39 mouse cellular contexts compared by ENCODE assay signal in genomic region chr15:102934438-102934837, GRCm38 (mm10). TPM values are rescaled to one million over a fixed set of nuclear protein-coding genes. Genes with fewer than 3 reads are reported as not detected.
A peak's percentile ranks its signal among the peaks of the same experiment; 100 is the strongest.
DNase-seq lines count a peak whose midpoint lies in the region; ATAC-seq lines count a peak whose summit lies in the region.
"Had no signal": no experiment of that assay in that cellular context is flagged by ENCODE, and none has a peak within 500 bp of the region (broad histone marks: within the 10 kb centered on the region; RNA-seq: fewer than 3 reads in every experiment).

No protein-coding gene starts in this region.

- DNase-seq in neural tube, embryonic 11.5 days (ENCODE audit: low spot score) = no peak
- DNase-seq in neural tube, embryonic 10.5 days (ENCODE audit: extremely low spot score, low spot score) = no peak
- DNase-seq in layer of hippocampus, adult 9-10 months (ENCODE audit: low spot score) = no peak
- DNase-seq in left cerebral cortex, adult 18-20 months (ENCODE audit: low spot score in 2 of 2) = no peak
- DNase-seq: adrenal gland, adult 8-10 months; cerebellum, adult 11 months; cerebellum, adult 9-10 months; cerebellum, postnatal 36 days; gastrocnemius, postnatal 36 days; heart, adult 2 months; heart, postnatal 10 days; kidney, adult 9 months; kidney, postnatal 14 days; left cerebral cortex, postnatal 4 days; liver, postnatal 0 days; lung, postnatal 36 days; right cerebral cortex, postnatal 14 days had no signal

- no peak for ATAC-seq in neural tube, embryonic 11.5 days (ENCODE audit: insufficient read depth, low FRiP score, low TSS enrichment)
- no peak for ATAC-seq in limb, embryonic 13.5 days (ENCODE audit: low FRiP score, low read depth)
- no peak for ATAC-seq in neural tube, embryonic 13.5 days (ENCODE audit: low read depth)
- ATAC-seq in granulocyte monocyte progenitor cell, adult 5-6 weeks (replicated peaks; ENCODE audit: poor library complexity, severe bottlenecking) = no peak
- ATAC-seq: CD4-positive, CD25-positive, alpha-beta regulatory T cell, adult 4 months; forebrain, embryonic 14.5 days; intestine, postnatal 0 days; liver, embryonic 12.5 days; liver, postnatal 0 days; midbrain, embryonic 16.5 days had no signal

- no peaks in the 10 kb centered on the region for H3K36me3 ChIP-seq in neural tube, embryonic 11.5 days (ENCODE audit: control insufficient read depth, insufficient read depth, low read length)
- H3K36me3 ChIP-seq in limb, embryonic 13.5 days = no peaks in the 10 kb centered on the region
- H3K36me3 ChIP-seq in neural tube, embryonic 13.5 days = no peaks in the 10 kb centered on the region
- H3K36me3 ChIP-seq: heart, embryonic 13.5 days; liver, embryonic 12.5 days had no signal

- H3K4me2 ChIP-seq in neural tube, embryonic 11.5 days (ENCODE audit: low read depth) = no peak overlapping the region
- peak overlapping the region; percentile 43; the same call in 1 of the 2 replicates for H3K4me2 ChIP-seq in limb, embryonic 13.5 days (replicated peaks)
- H3K4me2 ChIP-seq in neural tube, embryonic 13.5 days = peak overlapping the region; percentile 32; the same call in 1 of the 2 replicates
- H3K4me2 ChIP-seq: hindbrain, embryonic 14.5 days; liver, embryonic 12.5 days; midbrain, embryonic 11.5 days had no signal

- no peak overlapping the region for H3K27ac ChIP-seq in neural tube, embryonic 11.5 days (ENCODE audit: low read depth, low read length)
- H3K27ac ChIP-seq in limb, embryonic 13.5 days = no peak overlapping the region
- no peak overlapping the region for H3K27ac ChIP-seq in neural tube, embryonic 13.5 days (replicated peaks)
- H3K27ac ChIP-seq: heart, adult 2 months; heart, embryonic 13.5 days; hindbrain, embryonic 14.5 days; liver, embryonic 12.5 days had no signal

- 1% methylated on average over 12 of the region's 12 CpGs for WGBS in neural tube, embryonic 11.5 days
- WGBS in limb, embryonic 13.5 days = 5% methylated on average over 12 of the region's 12 CpGs
- 1% methylated on average over 12 of the region's 12 CpGs for WGBS in neural tube, embryonic 13.5 days

- H3K27me3 ChIP-seq in neural tube, embryonic 11.5 days (ENCODE audit: control insufficient read depth, insufficient read depth, low read length) = peaks cover 100% of the 10 kb centered on the region
- H3K27me3 ChIP-seq in limb, embryonic 13.5 days = peaks cover 99% of the 10 kb centered on the region
- H3K27me3 ChIP-seq in neural tube, embryonic 13.5 days = peaks cover 100% of the 10 kb centered on the region

- no peaks in the 10 kb centered on the region for H3K9me3 ChIP-seq in neural tube, embryonic 11.5 days (ENCODE audit: control insufficient read depth, low read length)
- H3K9me3 ChIP-seq in limb, embryonic 13.5 days = no peaks in the 10 kb centered on the region
- no peaks in the 10 kb centered on the region for H3K9me3 ChIP-seq in neural tube, embryonic 13.5 days
- H3K9me3 ChIP-seq: heart, embryonic 13.5 days; liver, embryonic 12.5 days had no signal

- no peak overlapping the region for H3K4me3 ChIP-seq in neural tube, embryonic 11.5 days (ENCODE audit: low read depth, low read length)
- H3K4me3 ChIP-seq in limb, embryonic 13.5 days = peak overlapping the region; percentile 23; the same call in 1 of the 2 replicates
- H3K4me3 ChIP-seq in neural tube, embryonic 13.5 days = peak overlapping the region; percentile 25; the same call in 1 of the 2 replicates
- H3K4me3 ChIP-seq: heart, adult 2 months; liver, embryonic 12.5 days had no signal

- H3K4me1 ChIP-seq in neural tube, embryonic 11.5 days (ENCODE audit: control insufficient read depth, insufficient read depth, low read length) = no peaks in the 10 kb centered on the region
- peaks cover 11% of the 10 kb centered on the region; the same call in 1 of the 2 replicates for H3K4me1 ChIP-seq in limb, embryonic 13.5 days
- H3K4me1 ChIP-seq in neural tube, embryonic 13.5 days (replicated peaks) = peaks cover 6% of the 10 kb centered on the region
- H3K4me1 ChIP-seq: liver, embryonic 12.5 days had no signal

- peak overlapping the region; percentile 6; the same call in 1 of the 2 replicates for H3K9ac ChIP-seq in neural tube, embryonic 11.5 days (ENCODE audit: low read length)
- H3K9ac ChIP-seq in limb, embryonic 13.5 days = no peak overlapping the region
- H3K9ac ChIP-seq in neural tube, embryonic 13.5 days = peak overlapping the region; percentile 45; the same call in 1 of the 2 replicates
- H3K9ac ChIP-seq: heart, embryonic 13.5 days; hindbrain, embryonic 14.5 days; liver, embryonic 12.5 days; liver, postnatal 0 days had no signal

RNA-seq across cellular contexts. Expression of gene Hoxc12, which starts 2.1 kb away (rescaled TPM):
- polyA plus RNA-seq in neural tube, embryonic 11.5 days (2014; fragmentation: Nextera tagmentation; extraction: Ambion mirVana) = 3.0 and 4.6 TPM in 2 replicates
- polyA plus RNA-seq in limb, embryonic 13.5 days (2015; fragmentation: Nextera tagmentation; extraction: Ambion mirVana) = 2.8 and 3.1 TPM in 2 replicates
- 7.8 and 12.0 TPM in 2 replicates for polyA plus RNA-seq in neural tube, embryonic 13.5 days (2015; fragmentation: Nextera tagmentation; extraction: Ambion mirVana)
- total RNA-seq in left cerebral cortex, adult 18-20 months (2021) = not detected
- not detected in 2 replicates for total RNA-seq in granulocyte monocyte progenitor cell, adult 5-6 weeks (2014; fragmentation: Nextera tagmentation)
- not detected in 2 replicates for total RNA-seq in granulocyte monocyte progenitor cell, adult 5-6 weeks (2017)
- total RNA-seq: adrenal gland, adult 8-10 months; gastrocnemius, postnatal 36 days; heart, adult 2 months; heart, postnatal 10 days; hematopoietic stem cell, adult 5-6 weeks; layer of hippocampus, postnatal 14 days; left cerebral cortex, adult 8-10 months; left cerebral cortex, postnatal 4 days; megakaryocyte, adult 5-6 weeks had no signal
- polyA plus RNA-seq: CD4-positive, CD25-positive, alpha-beta regulatory T cell, adult 4 months; embryonic facial prominence, embryonic 14.5 days; forebrain, embryonic 14.5 days; heart, adult 2 months; heart, embryonic 13.5 days; hindbrain, embryonic 14.5 days; intestine, postnatal 0 days; liver, embryonic 12.5 days; liver, postnatal 0 days; lung, embryonic 16.5 days; midbrain, embryonic 11.5 days; midbrain, embryonic 16.5 days; small intestine, adult 2 months; stomach, embryonic 14.5 days; testis, adult 2 months; thymus, postnatal 0 days had no signal

RNA-seq across cellular contexts. Expression of gene Hoxc13, which starts 13.5 kb away (rescaled TPM):
- polyA plus RNA-seq in neural tube, embryonic 11.5 days (2014; fragmentation: Nextera tagmentation; extraction: Ambion mirVana) = 2.4 and 4.5 TPM in 2 replicates
- polyA plus RNA-seq in limb, embryonic 13.5 days (2015; fragmentation: Nextera tagmentation; extraction: Ambion mirVana) = 2.9 and 3.8 TPM in 2 replicates
- polyA plus RNA-seq in neural tube, embryonic 13.5 days (2015; fragmentation: Nextera tagmentation; extraction: Ambion mirVana) = 4.9 and 8.4 TPM in 2 replicates
- total RNA-seq in left cerebral cortex, adult 18-20 months (2021) = not detected
- total RNA-seq in granulocyte monocyte progenitor cell, adult 5-6 weeks (2014; fragmentation: Nextera tagmentation) = not detected in 2 replicates
- total RNA-seq in granulocyte monocyte progenitor cell, adult 5-6 weeks (2017) = not detected in 2 replicates
- total RNA-seq: adrenal gland, adult 8-10 months; gastrocnemius, postnatal 36 days; heart, adult 2 months; heart, postnatal 10 days; hematopoietic stem cell, adult 5-6 weeks; layer of hippocampus, postnatal 14 days; left cerebral cortex, adult 8-10 months; left cerebral cortex, postnatal 4 days; megakaryocyte, adult 5-6 weeks had no signal
- polyA plus RNA-seq: CD4-positive, CD25-positive, alpha-beta regulatory T cell, adult 4 months; forebrain, embryonic 14.5 days; heart, adult 2 months; hindbrain, embryonic 14.5 days; intestine, postnatal 0 days; liver, embryonic 12.5 days; liver, postnatal 0 days; lung, embryonic 16.5 days; midbrain, embryonic 16.5 days; small intestine, adult 2 months; stomach, embryonic 14.5 days; testis, adult 2 months had no signal

RNA-seq across cellular contexts. Expression of gene Hoxc11, which starts 19.8 kb away (rescaled TPM):
- 1.9 and 2.0 TPM in 2 replicates for polyA plus RNA-seq in neural tube, embryonic 11.5 days (2014; fragmentation: Nextera tagmentation; extraction: Ambion mirVana)
- polyA plus RNA-seq in limb, embryonic 13.5 days (2015; fragmentation: Nextera tagmentation; extraction: Ambion mirVana) = 2.1 and 2.6 TPM in 2 replicates
- 2.6 and 3.8 TPM in 2 replicates for polyA plus RNA-seq in neural tube, embryonic 13.5 days (2015; fragmentation: Nextera tagmentation; extraction: Ambion mirVana)
- total RNA-seq in left cerebral cortex, adult 18-20 months (2021) = not detected
- total RNA-seq in granulocyte monocyte progenitor cell, adult 5-6 weeks (2014; fragmentation: Nextera tagmentation) = not detected in 2 replicates
- total RNA-seq in granulocyte monocyte progenitor cell, adult 5-6 weeks (2017) = not detected in 2 replicates
- total RNA-seq: adrenal gland, adult 8-10 months; ES-E14; heart, adult 2 months; heart, postnatal 10 days; hematopoietic stem cell, adult 5-6 weeks; layer of hippocampus, postnatal 14 days; left cerebral cortex, adult 8-10 months; left cerebral cortex, postnatal 4 days; megakaryocyte, adult 5-6 weeks had no signal
- polyA plus RNA-seq: CD4-positive, CD25-positive, alpha-beta regulatory T cell, adult 4 months; embryonic facial prominence, embryonic 14.5 days; forebrain, embryonic 14.5 days; heart, adult 2 months; heart, embryonic 13.5 days; hindbrain, embryonic 14.5 days; intestine, postnatal 0 days; liver, embryonic 12.5 days; liver, postnatal 0 days; lung, embryonic 16.5 days; midbrain, embryonic 11.5 days; midbrain, embryonic 16.5 days; small intestine, adult 2 months; stomach, embryonic 14.5 days; testis, adult 2 months had no signal

RNA-seq across cellular contexts. Expression of gene Hoxc10, which starts 32.2 kb away (rescaled TPM):
- polyA plus RNA-seq in neural tube, embryonic 11.5 days (2014; fragmentation: Nextera tagmentation; extraction: Ambion mirVana) = 58.3 and 60.4 TPM in 2 replicates
- 11.0 and 11.3 TPM in 2 replicates for polyA plus RNA-seq in limb, embryonic 13.5 days (2015; fragmentation: Nextera tagmentation; extraction: Ambion mirVana)
- 58.5 and 92.4 TPM in 2 replicates for polyA plus RNA-seq in neural tube, embryonic 13.5 days (2015; fragmentation: Nextera tagmentation; extraction: Ambion mirVana)
- total RNA-seq in left cerebral cortex, adult 18-20 months (2021) = not detected
- total RNA-seq in granulocyte monocyte progenitor cell, adult 5-6 weeks (2014; fragmentation: Nextera tagmentation) = not detected in 2 replicates
- not detected in 2 replicates for total RNA-seq in granulocyte monocyte progenitor cell, adult 5-6 weeks (2017)
- total RNA-seq: heart, adult 2 months; heart, postnatal 10 days; hematopoietic stem cell, adult 5-6 weeks; layer of hippocampus, postnatal 14 days; left cerebral cortex, adult 8-10 months; left cerebral cortex, postnatal 4 days; megakaryocyte, adult 5-6 weeks had no signal
- polyA plus RNA-seq: CD4-positive, CD25-positive, alpha-beta regulatory T cell, adult 4 months; embryonic facial prominence, embryonic 14.5 days; forebrain, embryonic 14.5 days; heart, adult 2 months; heart, embryonic 13.5 days; hindbrain, embryonic 14.5 days; liver, embryonic 12.5 days; liver, postnatal 0 days; lung, embryonic 16.5 days; midbrain, embryonic 11.5 days; midbrain, embryonic 16.5 days; small intestine, adult 2 months; stomach, embryonic 14.5 days; thymus, postnatal 0 days had no signal

RNA-seq across cellular contexts. Expression of gene Hoxc5, which starts 32.8 kb away (rescaled TPM):
- 36.3 and 37.3 TPM in 2 replicates for polyA plus RNA-seq in neural tube, embryonic 11.5 days (2014; fragmentation: Nextera tagmentation; extraction: Ambion mirVana)
- 5.2 and 6.7 TPM in 2 replicates for polyA plus RNA-seq in limb, embryonic 13.5 days (2015; fragmentation: Nextera tagmentation; extraction: Ambion mirVana)
- polyA plus RNA-seq in neural tube, embryonic 13.5 days (2015; fragmentation: Nextera tagmentation; extraction: Ambion mirVana) = 18.8 and 32.2 TPM in 2 replicates
- total RNA-seq in left cerebral cortex, adult 18-20 months (2021) = not detected
- not detected in 2 replicates for total RNA-seq in granulocyte monocyte progenitor cell, adult 5-6 weeks (2014; fragmentation: Nextera tagmentation)
- total RNA-seq in granulocyte monocyte progenitor cell, adult 5-6 weeks (2017) = not detected in 2 replicates
- total RNA-seq: heart, adult 2 months; hematopoietic stem cell, adult 5-6 weeks; layer of hippocampus, postnatal 14 days; left cerebral cortex, adult 8-10 months; left cerebral cortex, postnatal 4 days; megakaryocyte, adult 5-6 weeks had no signal
- polyA plus RNA-seq: CD4-positive, CD25-positive, alpha-beta regulatory T cell, adult 4 months; forebrain, embryonic 14.5 days; liver, postnatal 0 days; midbrain, embryonic 11.5 days; midbrain, embryonic 16.5 days had no signal
